Mouse (Mus musculus): ENCODE results near the gene Lmntd2. TPM values are rescaled to one million over a fixed set of nuclear protein-coding genes. Genes with fewer than 3 reads are reported as not detected.

Gene Lmntd2
- polyA plus RNA-seq, 1 experiment = 3.1 TPM

DNA sequence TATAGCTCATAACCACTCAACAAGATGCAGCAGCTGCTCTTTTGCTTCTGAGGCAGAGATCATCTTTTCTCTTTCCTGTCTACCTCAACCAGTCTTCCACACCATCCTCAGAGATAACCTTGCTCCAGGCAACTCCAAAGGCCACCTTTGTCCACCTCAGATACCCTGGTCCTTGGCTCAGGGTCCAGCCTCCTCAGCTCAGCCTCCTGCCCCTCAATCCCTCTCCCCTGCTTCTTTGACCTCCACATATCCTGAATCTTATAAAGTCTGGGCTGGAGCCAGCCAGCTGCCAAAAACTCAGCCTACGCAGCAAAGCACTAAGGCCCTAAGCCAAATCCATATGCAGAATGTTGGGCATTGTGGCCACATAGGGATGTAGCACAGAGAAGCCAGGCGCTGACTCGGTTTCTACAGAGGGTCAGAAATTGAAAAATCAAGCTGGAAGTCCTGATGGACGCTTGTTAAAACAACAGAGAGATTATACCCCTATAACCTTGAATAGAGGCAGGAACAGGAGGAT, 8.9 kb upstream of the Lmntd2 start:
- TF ChIP-seq POLR2A (IDR thresholded peaks at IDR 0.05; ENCODE audit: borderline replicate concordance, extremely low read depth, insufficient read depth, insufficient read length, poor library complexity, severe bottlenecking) = no peak
- TF ChIP-seq CTCF (IDR thresholded peaks at IDR 0.05; ENCODE audit: borderline replicate concordance, extremely low read depth, insufficient read depth, insufficient read length) = no peak
- DNase-seq (ENCODE audit: low read depth) = no peak

DNA sequence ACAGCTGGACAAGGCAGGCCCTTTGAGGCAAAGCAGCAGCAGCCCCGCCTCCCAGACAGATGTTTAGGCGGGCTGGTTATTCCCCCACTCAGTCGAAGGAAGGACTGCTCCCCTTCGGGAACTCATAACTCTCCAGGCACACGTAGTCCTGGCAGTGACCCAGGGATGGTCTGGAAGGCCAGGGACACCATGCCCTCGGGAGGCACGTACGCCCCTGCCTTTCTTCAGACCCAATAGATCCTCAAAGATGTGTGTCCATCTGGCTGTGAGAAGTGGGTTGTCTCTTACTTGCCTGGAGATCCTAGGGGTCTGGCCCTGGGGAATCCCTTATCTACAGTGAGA, 8.2 kb upstream of the Lmntd2 start:
- DNase-seq (ENCODE audit: low read depth) = no peak
- TF ChIP-seq CTCF (IDR thresholded peaks at IDR 0.05; ENCODE audit: borderline replicate concordance, extremely low read depth, insufficient read depth, insufficient read length) = no peak

GRCm38 (mm10) chr7:141221249-141222125, 7.6 kb upstream of the Lmntd2 start:
- TF ChIP-seq CTCF (IDR thresholded peaks at IDR 0.05; ENCODE audit: borderline replicate concordance, extremely low read depth, insufficient read depth, insufficient read length) (no peak), POLR2A (IDR thresholded peaks at IDR 0.05; ENCODE audit: borderline replicate concordance, extremely low read depth, insufficient read depth, insufficient read length, poor library complexity, severe bottlenecking) (peak; percentile 20; the same call in 1 of the 2 replicates)
- DNase-seq (ENCODE audit: low read depth) = peak; percentile 99

DNA sequence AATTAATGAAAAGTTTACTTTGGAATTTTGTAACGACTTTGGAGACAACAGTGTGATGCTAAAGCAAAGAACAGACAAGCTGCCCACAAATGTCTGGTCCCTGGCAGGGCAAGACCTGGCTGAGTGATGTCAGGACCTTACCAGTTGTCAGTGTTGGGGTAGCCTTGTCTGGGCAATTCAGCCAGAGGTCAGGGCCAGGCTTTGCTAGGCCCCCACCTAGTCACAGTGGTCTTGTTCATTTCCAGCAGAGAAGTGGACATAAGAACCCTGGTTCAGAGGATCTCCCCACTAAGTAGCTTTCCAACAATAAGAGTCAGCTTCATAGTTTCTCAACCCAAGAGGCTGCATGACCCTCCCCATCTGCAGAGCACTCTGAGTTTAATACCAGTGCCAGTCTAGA, 6.5 kb upstream of the Lmntd2 start:
- DNase-seq (ENCODE audit: low read depth) = no peak

GRCm38 (mm10) chr7:141219558-141220099, 5.7 kb upstream of the Lmntd2 start:
- DNase-seq (ENCODE audit: low read depth) = no peak
- TF ChIP-seq CTCF (IDR thresholded peaks at IDR 0.05; ENCODE audit: borderline replicate concordance, extremely low read depth, insufficient read depth, insufficient read length) = no peak

More for the DNA sequence above, 6.5 kb upstream of the Lmntd2 start:
- no peak for TF ChIP-seq CTCF (IDR thresholded peaks at IDR 0.05; ENCODE audit: borderline replicate concordance, extremely low read depth, insufficient read depth, insufficient read length)
- no peak for TF ChIP-seq POLR2A (IDR thresholded peaks at IDR 0.05; ENCODE audit: borderline replicate concordance, extremely low read depth, insufficient read depth, insufficient read length, poor library complexity, severe bottlenecking)

- no peak for DNase-seq (ENCODE audit: low read depth)
- TF ChIP-seq CTCF (IDR thresholded peaks at IDR 0.05; ENCODE audit: borderline replicate concordance, extremely low read depth, insufficient read depth, insufficient read length) (no peak), POLR2A (IDR thresholded peaks at IDR 0.05; ENCODE audit: borderline replicate concordance, extremely low read depth, insufficient read depth, insufficient read length, poor library complexity, severe bottlenecking) (no peak)
These were observed 4.8 kb upstream of the Lmntd2 start for GRCm38 (mm10) chr7:141218557-141219133.

- TF ChIP-seq CTCF (IDR thresholded peaks at IDR 0.05; ENCODE audit: borderline replicate concordance, extremely low read depth, insufficient read depth, insufficient read length) = no peak
- TF ChIP-seq POLR2A (IDR thresholded peaks at IDR 0.05; ENCODE audit: borderline replicate concordance, extremely low read depth, insufficient read depth, insufficient read length, poor library complexity, severe bottlenecking) = no peak
These were observed 4.3 kb upstream of the Lmntd2 start for GRCm38 (mm10) chr7:141218141-141218540.

GRCm38 (mm10) chr7:141217343-141218013, 3.6 kb upstream of the Lmntd2 start:
- TF ChIP-seq CTCF (IDR thresholded peaks at IDR 0.05; ENCODE audit: borderline replicate concordance, extremely low read depth, insufficient read depth, insufficient read length) = no peak
- TF ChIP-seq POLR2A (IDR thresholded peaks at IDR 0.05; ENCODE audit: borderline replicate concordance, extremely low read depth, insufficient read depth, insufficient read length, poor library complexity, severe bottlenecking) = no peak
- DNase-seq (ENCODE audit: low read depth) = no peak

More at GRCm38 (mm10) chr7:141218141-141218540, 4.3 kb upstream of the Lmntd2 start:
- DNase-seq (ENCODE audit: low read depth) = no peak

DNA sequence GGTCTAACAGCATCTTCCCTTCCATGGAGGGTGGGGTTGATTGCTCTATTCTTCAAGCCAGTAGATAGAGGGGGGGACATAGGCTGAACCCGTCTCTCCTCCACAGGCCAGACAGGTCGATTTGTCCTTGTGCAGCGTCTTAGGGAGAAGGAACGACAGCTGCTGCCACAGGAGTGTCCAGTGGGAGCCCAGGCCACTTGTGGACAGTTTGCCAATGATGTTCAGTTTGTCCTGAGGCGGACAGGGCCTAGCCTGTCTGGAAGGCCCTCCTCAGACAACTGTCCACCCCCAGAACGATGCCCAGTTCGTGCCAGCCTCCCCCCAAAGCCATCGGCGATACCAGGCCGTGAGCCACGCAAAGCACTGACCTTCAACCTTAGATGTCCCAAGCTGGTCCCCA, 3.0 kb upstream of the Lmntd2 start:
- no peak for DNase-seq (ENCODE audit: low read depth)
- TF ChIP-seq CTCF (IDR thresholded peaks at IDR 0.05; ENCODE audit: borderline replicate concordance, extremely low read depth, insufficient read depth, insufficient read length) = no peak
- TF ChIP-seq POLR2A (IDR thresholded peaks at IDR 0.05; ENCODE audit: borderline replicate concordance, extremely low read depth, insufficient read depth, insufficient read length, poor library complexity, severe bottlenecking) = no peak

DNA sequence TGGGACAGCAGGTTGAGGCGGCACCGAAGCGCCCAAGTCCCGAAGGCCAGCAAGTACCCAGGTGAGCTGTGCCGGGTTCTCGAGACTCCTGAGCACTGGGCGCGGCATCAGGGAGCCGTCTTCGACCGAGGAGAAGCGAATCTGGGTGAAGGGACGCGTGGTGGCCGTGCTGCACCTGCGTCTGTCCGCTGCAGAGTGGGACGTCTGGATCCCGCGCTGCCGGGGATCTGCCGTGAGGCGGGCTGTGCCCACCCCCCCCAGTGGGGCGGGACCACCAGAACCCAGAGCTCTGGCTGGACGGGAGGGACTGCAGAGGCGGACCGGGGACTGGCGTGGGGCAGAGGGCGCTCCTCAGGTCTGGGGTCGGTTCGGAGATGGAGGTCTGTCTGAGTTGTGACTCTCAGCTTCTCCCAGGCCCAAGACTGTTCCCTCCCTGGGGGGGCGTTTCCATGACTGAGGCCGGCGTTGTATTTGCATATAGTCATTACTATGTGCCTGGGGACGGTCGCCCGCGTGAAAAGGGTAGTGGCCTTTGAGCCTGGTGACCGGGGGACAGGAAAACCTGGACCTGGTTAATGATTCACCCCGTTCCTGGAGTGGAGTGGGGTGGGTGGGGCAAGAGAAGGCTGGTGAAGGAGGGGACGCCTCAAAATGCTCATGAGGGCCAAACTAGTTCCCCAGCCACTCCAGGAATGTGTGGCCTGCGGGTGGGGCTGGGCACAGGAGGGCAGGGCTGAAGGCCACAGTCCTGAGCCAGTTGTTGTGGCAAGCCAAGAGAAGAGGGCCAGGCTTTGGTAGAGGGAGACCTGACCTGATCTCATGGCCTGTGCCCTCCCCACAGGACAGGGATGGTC, 2.2 kb upstream of the Lmntd2 start:
- TF ChIP-seq POLR2A (IDR thresholded peaks at IDR 0.05; ENCODE audit: borderline replicate concordance, extremely low read depth, insufficient read depth, insufficient read length, poor library complexity, severe bottlenecking) (0 out of 2 replicates have a peak, but pooled peaks have one; percentile 7), CTCF (IDR thresholded peaks at IDR 0.05; ENCODE audit: borderline replicate concordance, extremely low read depth, insufficient read depth, insufficient read length) (no peak)
- no peak for DNase-seq (ENCODE audit: low read depth)

All from brain, embryonic 14.5 days (tissue).